Mouse (Mus musculus): ENCODE data around the gene C1s2.
A peak's percentile ranks its signal among the peaks of the same experiment; 100 is the strongest.
"Not testable (repeated sequence)": the region's sequence is repeated elsewhere in the genome, so short reads cannot be mapped to it uniquely, and the experiment has no call there.

C1s2 gene

GRCm38 (mm10) chr6:124640997-124641396 lies 5.1 kb upstream of the C1s2 start:
- DNase-seq (ENCODE audit: inconsistent age in 2 of 2, low spot score in 1 of 2), result peak; percentile 73 to 93

- DNase-seq (ENCODE audit: inconsistent age in 2 of 2, low spot score in 1 of 2), result peak in 1 of 2 experiments; percentile 55
Observed at GRCm38 (mm10) chr6:124640041-124640440, 4.2 kb upstream of the C1s2 start.

- peak; percentile 36 to 74 for DNase-seq (ENCODE audit: inconsistent age in 2 of 2, low spot score in 1 of 2)
Observed at GRCm38 (mm10) chr6:124636858-124637460, 1.1 kb upstream of the C1s2 start.

GRCm38 (mm10) chr6:124630763-124631162 lies 5.1 kb downstream of the C1s2 start:
- DNase-seq (ENCODE audit: inconsistent age in 2 of 2, low spot score in 1 of 2), result no peak

GRCm38 (mm10) chr6:124626184-124626583 lies 9.7 kb downstream of the C1s2 start:
- DNase-seq (ENCODE audit: inconsistent age in 2 of 2, low spot score in 1 of 2), result not testable (repeated sequence)

GRCm38 (mm10) chr6:124625612-124626011 lies 10.3 kb downstream of the C1s2 start:
- no peak for DNase-seq (ENCODE audit: inconsistent age in 2 of 2, low spot score in 1 of 2)

- peak; percentile 39 to 73 for DNase-seq (ENCODE audit: inconsistent age in 2 of 2, low spot score in 1 of 2)
Observed at GRCm38 (mm10) chr6:124602031-124602430, 33.9 kb downstream of the C1s2 start.

- DNase-seq (ENCODE audit: inconsistent age in 2 of 2, low spot score in 1 of 2), result no peak
Observed at GRCm38 (mm10) chr6:124593121-124593520, 42.8 kb downstream of the C1s2 start.

GRCm38 (mm10) chr6:124592186-124592700 lies 43.6 kb downstream of the C1s2 start:
- peak; percentile 64 to 80 for DNase-seq (ENCODE audit: inconsistent age in 2 of 2, low spot score in 1 of 2)

GRCm38 (mm10) chr6:124588771-124589170 lies 47.1 kb downstream of the C1s2 start:
- DNase-seq (ENCODE audit: inconsistent age in 2 of 2, low spot score in 1 of 2), result peak; percentile 66 to 89

GRCm38 (mm10) chr6:124586266-124586665 lies 49.6 kb downstream of the C1s2 start:
- DNase-seq (ENCODE audit: inconsistent age in 2 of 2, low spot score in 1 of 2), result peak in 1 of 2 experiments; percentile 74

- DNase-seq (ENCODE audit: inconsistent age in 2 of 2, low spot score in 1 of 2), result peak; percentile 93 to 96
Observed at GRCm38 (mm10) chr6:124585761-124586160, 50.1 kb downstream of the C1s2 start.

GRCm38 (mm10) chr6:124584935-124585334 lies 51.0 kb downstream of the C1s2 start:
- DNase-seq (ENCODE audit: inconsistent age in 2 of 2, low spot score in 1 of 2), result peak; percentile 44 to 80

- peak; percentile 61 to 80 for DNase-seq (ENCODE audit: inconsistent age in 2 of 2, low spot score in 1 of 2)
Observed at GRCm38 (mm10) chr6:124582231-124582630, 53.7 kb downstream of the C1s2 start.

- DNase-seq (ENCODE audit: inconsistent age in 2 of 2, low spot score in 1 of 2), result peak; percentile 56 to 82
Observed at GRCm38 (mm10) chr6:124580155-124580554, 55.7 kb downstream of the C1s2 start.

GRCm38 (mm10) chr6:124575155-124575678 lies 60.7 kb downstream of the C1s2 start:
- peak; percentile 15 to 56 for DNase-seq (ENCODE audit: inconsistent age in 2 of 2, low spot score in 1 of 2)
